Mouse (Mus musculus): ENCODE data around the gene Polr2a. TPM values are rescaled to one million over a fixed set of nuclear protein-coding genes. Genes with fewer than 3 reads are reported as not detected.
A peak's percentile ranks its signal among the peaks of the same experiment; 100 is the strongest.

Gene Polr2a
- polyA plus RNA-seq, 1 experiment = 103 TPM

GRCm38 (mm10) chr11:69766872-69767624 is 8.6 kb upstream of the Polr2a start:
- Histone ChIP-seq H3K36me3 (ENCODE audit: control insufficient read depth, insufficient read depth, low read length, poor library complexity, severe bottlenecking) (no peaks in the 10 kb centered on the region), H3K9ac (ENCODE audit: low read depth, poor library complexity, severe bottlenecking) (no peak overlapping the region), H3K27me3 (ENCODE audit: control insufficient read depth, insufficient read depth, low read length, poor library complexity, severe bottlenecking) (no peaks in the 10 kb centered on the region), H3K27ac (ENCODE audit: insufficient read depth, low read length) (no peak overlapping the region), H3K4me1 (ENCODE audit: control insufficient read depth, insufficient read depth, low read length) (no peaks in the 10 kb centered on the region), H3K4me3 (ENCODE audit: low read depth, low read length) (peak overlapping the region; percentile 16; the same call in 1 of the 2 replicates), H3K9me3 (replicated peaks; ENCODE audit: control insufficient read depth, insufficient read depth, low read length, poor library complexity, severe bottlenecking) (no peaks in the 10 kb centered on the region)
- TF ChIP-seq POLR2A (IDR thresholded peaks at IDR 0.05; ENCODE audit: insufficient read depth, low read length) (no peak), EP300 (IDR thresholded peaks at IDR 0.05; ENCODE audit: insufficient read depth, low read depth, low read length) (no peak), CTCF (IDR thresholded peaks at IDR 0.05; ENCODE audit: low read depth, low read length) (no peak)

DNA sequence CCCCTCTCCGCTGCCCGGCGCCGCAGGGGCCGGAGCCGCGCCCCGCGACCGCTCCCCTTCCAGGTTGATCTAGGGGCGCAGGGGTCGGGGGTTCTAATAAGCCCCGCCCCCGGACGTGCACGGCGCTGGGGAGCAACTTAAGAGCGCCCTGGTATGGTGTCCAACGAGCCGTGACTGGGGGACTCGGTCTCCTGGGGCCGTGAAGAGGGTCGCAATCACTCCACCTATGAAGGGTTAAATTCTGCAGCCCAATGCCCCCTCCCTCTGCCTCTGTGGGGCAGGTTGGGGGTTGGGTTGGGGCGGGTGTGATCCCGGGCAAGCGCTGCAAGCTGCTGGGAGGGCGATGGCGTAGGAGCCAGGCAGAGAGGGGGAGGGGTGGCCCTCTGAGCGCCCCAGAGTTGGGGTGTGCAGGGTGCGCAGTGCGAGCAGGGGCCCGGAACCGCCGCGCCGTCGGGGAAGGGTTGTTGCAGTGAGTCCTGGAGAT is 7.7 kb upstream of the Polr2a start:
- H3K27ac ChIP-seq (ENCODE audit: insufficient read depth, low read length) = no peak overlapping the region
- H3K4me3 ChIP-seq (ENCODE audit: low read depth, low read length) = peak overlapping the region; percentile 73
- no peaks in the 10 kb centered on the region for H3K27me3 ChIP-seq (ENCODE audit: control insufficient read depth, insufficient read depth, low read length, poor library complexity, severe bottlenecking)
- no peaks in the 10 kb centered on the region for H3K9me3 ChIP-seq (replicated peaks; ENCODE audit: control insufficient read depth, insufficient read depth, low read length, poor library complexity, severe bottlenecking)
- peak overlapping the region; percentile 82 for H3K9ac ChIP-seq (ENCODE audit: low read depth, poor library complexity, severe bottlenecking)
- H3K36me3 ChIP-seq (ENCODE audit: control insufficient read depth, insufficient read depth, low read length, poor library complexity, severe bottlenecking) = no peaks in the 10 kb centered on the region
- H3K4me1 ChIP-seq (ENCODE audit: control insufficient read depth, insufficient read depth, low read length) = no peaks in the 10 kb centered on the region
- no peak for TF ChIP-seq POLR2A (IDR thresholded peaks at IDR 0.05; ENCODE audit: insufficient read depth, low read length)
- no peak for TF ChIP-seq EP300 (IDR thresholded peaks at IDR 0.05; ENCODE audit: insufficient read depth, low read depth, low read length)
- no peak for TF ChIP-seq CTCF (IDR thresholded peaks at IDR 0.05; ENCODE audit: low read depth, low read length)

GRCm38 (mm10) chr11:69765221-69766125 is 7.0 kb upstream of the Polr2a start, which contains the start of gene Zbtb4:
Gene Zbtb4, plus strand, starts transcription at chr11:69765912.
- Histone ChIP-seq H3K36me3 (ENCODE audit: control insufficient read depth, insufficient read depth, low read length, poor library complexity, severe bottlenecking) (no peaks in the 10 kb centered on the region), H3K4me1 (ENCODE audit: control insufficient read depth, insufficient read depth, low read length) (no peaks in the 10 kb centered on the region), H3K27me3 (ENCODE audit: control insufficient read depth, insufficient read depth, low read length, poor library complexity, severe bottlenecking) (no peaks in the 10 kb centered on the region), H3K9me3 (replicated peaks; ENCODE audit: control insufficient read depth, insufficient read depth, low read length, poor library complexity, severe bottlenecking) (no peaks in the 10 kb centered on the region), H3K9ac (ENCODE audit: low read depth, poor library complexity, severe bottlenecking) (peak within 1 kb of the TSS; percentile 82), H3K27ac (ENCODE audit: insufficient read depth, low read length) (no peak within 1 kb of the TSS), H3K4me3 (ENCODE audit: low read depth, low read length) (peak within 1 kb of the TSS; percentile 73)
- TF ChIP-seq EP300 (IDR thresholded peaks at IDR 0.05; ENCODE audit: insufficient read depth, low read depth, low read length) (no peak), CTCF (IDR thresholded peaks at IDR 0.05; ENCODE audit: low read depth, low read length) (no peak), POLR2A (IDR thresholded peaks at IDR 0.05; ENCODE audit: insufficient read depth, low read length) (no peak)

DNA sequence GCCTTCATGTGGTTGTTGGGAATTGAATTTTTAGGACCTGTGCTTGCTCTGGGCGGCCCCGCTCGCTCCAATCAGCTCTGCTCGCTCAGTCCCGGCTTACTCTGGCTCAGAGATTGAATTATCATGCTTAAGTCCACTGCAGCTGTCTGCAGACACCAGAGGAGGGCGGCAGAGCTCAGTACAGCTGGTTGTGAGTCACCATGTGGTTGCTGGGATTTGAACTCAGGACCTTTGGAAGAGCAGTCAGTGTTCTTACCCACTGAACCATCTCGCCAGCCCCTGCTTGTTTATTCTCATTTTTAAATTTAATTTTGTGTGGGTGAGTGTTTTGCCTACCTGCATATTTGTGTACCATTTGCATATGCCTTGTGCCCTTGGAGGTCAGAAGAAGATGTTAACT is 5.1 kb upstream of the Polr2a start:
- no peak overlapping the region for H3K4me3 ChIP-seq (ENCODE audit: low read depth, low read length)
- H3K9me3 ChIP-seq (replicated peaks; ENCODE audit: control insufficient read depth, insufficient read depth, low read length, poor library complexity, severe bottlenecking) = no peaks in the 10 kb centered on the region
- TF ChIP-seq CTCF (IDR thresholded peaks at IDR 0.05; ENCODE audit: low read depth, low read length) = peak; percentile 73
- TF ChIP-seq EP300 (IDR thresholded peaks at IDR 0.05; ENCODE audit: insufficient read depth, low read depth, low read length) = no peak
- no peak overlapping the region for H3K9ac ChIP-seq (ENCODE audit: low read depth, poor library complexity, severe bottlenecking)
- H3K27ac ChIP-seq (ENCODE audit: insufficient read depth, low read length) = no peak overlapping the region
- H3K27me3 ChIP-seq (ENCODE audit: control insufficient read depth, insufficient read depth, low read length, poor library complexity, severe bottlenecking) = no peaks in the 10 kb centered on the region
- H3K4me1 ChIP-seq (ENCODE audit: control insufficient read depth, insufficient read depth, low read length) = peaks cover 1% of the 10 kb centered on the region
- no peaks in the 10 kb centered on the region for H3K36me3 ChIP-seq (ENCODE audit: control insufficient read depth, insufficient read depth, low read length, poor library complexity, severe bottlenecking)

- H3K27me3 ChIP-seq (ENCODE audit: control insufficient read depth, insufficient read depth, low read length, poor library complexity, severe bottlenecking) = no peaks in the 10 kb centered on the region
- H3K9ac ChIP-seq (ENCODE audit: low read depth, poor library complexity, severe bottlenecking) = no peak within 1 kb of the TSS
- TF ChIP-seq CTCF (IDR thresholded peaks at IDR 0.05; ENCODE audit: low read depth, low read length) (no peak), EP300 (IDR thresholded peaks at IDR 0.05; ENCODE audit: insufficient read depth, low read depth, low read length) (no peak), POLR2A (IDR thresholded peaks at IDR 0.05; ENCODE audit: insufficient read depth, low read length) (no peak)
- no peak within 1 kb of the TSS for H3K4me3 ChIP-seq (ENCODE audit: low read depth, low read length)
- no peak within 1 kb of the TSS for H3K27ac ChIP-seq (ENCODE audit: insufficient read depth, low read length)
- no peaks in the 10 kb centered on the region for H3K36me3 ChIP-seq (ENCODE audit: control insufficient read depth, insufficient read depth, low read length, poor library complexity, severe bottlenecking)
- no peaks in the 10 kb centered on the region for H3K9me3 ChIP-seq (replicated peaks; ENCODE audit: control insufficient read depth, insufficient read depth, low read length, poor library complexity, severe bottlenecking)
- H3K4me1 ChIP-seq (ENCODE audit: control insufficient read depth, insufficient read depth, low read length) = peaks cover 1% of the 10 kb centered on the region
These were observed 3.4 kb upstream of the Polr2a start, which contains the start of gene Slc35g3 for GRCm38 (mm10) chr11:69761868-69762267. Gene Slc35g3, minus strand, starts transcription at chr11:69761968.

Data from ES-Bruce4 (cell line).